Mouse (Mus musculus): ENCODE data around the gene Olfr560.

Olfr560 gene

GRCm38 (mm10) chr7:102759266-102759665 is at the start of gene Olfr560, which contains the start of gene Olfr78:
Gene Olfr560 (minus strand): TSS chr7:102759366.
Gene Olfr78 (minus strand): TSS chr7:102759471.
- DNase-seq: no peak

- DNase-seq: no peak
These were observed 44.0 kb upstream of the Olfr560 start, which contains the start of gene Olfr564 for GRCm38 (mm10) chr7:102803180-102803579. Gene Olfr564 (plus strand): TSS chr7:102803480.

- DNase-seq: no peak
These were observed 11.8 kb upstream of the Olfr560 start, which contains the start of gene Olfr561 for GRCm38 (mm10) chr7:102770921-102771320. Gene Olfr561 (plus strand): TSS chr7:102771221.

- DNase-seq: no peak
These were observed 7.1 kb downstream of the Olfr560 start for GRCm38 (mm10) chr7:102752086-102752485.

- DNase-seq: no peak
These were observed 21.5 kb downstream of the Olfr560 start for GRCm38 (mm10) chr7:102737705-102738104.

- no peak for DNase-seq
These were observed 25.4 kb downstream of the Olfr560 start for GRCm38 (mm10) chr7:102733793-102734192.

GRCm38 (mm10) chr7:102727391-102727790 is 31.8 kb downstream of the Olfr560 start, which contains the start of gene Olfr559:
Gene Olfr559 (minus strand): TSS chr7:102727491.
- no peak for DNase-seq

- DNase-seq: no peak
These were observed 40.2 kb downstream of the Olfr560 start, which contains the start of gene Olfr33 for GRCm38 (mm10) chr7:102718970-102719369. Gene Olfr33 (minus strand): TSS chr7:102719070.

GRCm38 (mm10) chr7:102701915-102702314 is 57.3 kb downstream of the Olfr560 start, which contains the start of gene Olfr558:
Gene Olfr558 (plus strand): TSS chr7:102702215.
- DNase-seq: no peak

All from cerebellum, adult 18-20 months (tissue).